In genomic region chr13:53463037-53463436, GRCm38 (mm10) we compare ENCODE assay signal across 10 mouse cellular contexts. TPM values are rescaled to one million over a fixed set of nuclear protein-coding genes. Genes with fewer than 3 reads are reported as not detected.
DNase-seq lines count a peak whose midpoint lies in the region; ATAC-seq and TF ChIP-seq lines count a peak whose summit lies in the region.
"Had no signal": no experiment of that assay in that cellular context is flagged by ENCODE, and none has a peak within 500 bp of the region (broad histone marks: within the 10 kb centered on the region; RNA-seq: fewer than 3 reads in every experiment).

No protein-coding gene starts in this region.

- ATAC-seq in heart, embryonic 13.5 days (ENCODE audit: extremely low read depth, insufficient number of reproducible peaks, low FRiP score, low TSS enrichment): no peak
- ATAC-seq in embryonic facial prominence, embryonic 14.5 days (ENCODE audit: low read depth): peak; percentile 22; the same call in 1 of the 2 replicates
- ATAC-seq in limb, embryonic 15.5 days (ENCODE audit: insufficient number of reproducible peaks, low FRiP score, low TSS enrichment, low read depth): no peak
- no peak for ATAC-seq in lung, postnatal 0 days

- H3K4me1 ChIP-seq in heart, embryonic 13.5 days: peaks cover 40% of the 10 kb centered on the region
- peaks cover 10% of the 10 kb centered on the region for H3K4me1 ChIP-seq in embryonic facial prominence, embryonic 14.5 days (ENCODE audit: control insufficient read depth, insufficient read depth, low read length)
- peaks cover 33% of the 10 kb centered on the region for H3K4me1 ChIP-seq in limb, embryonic 15.5 days
- peaks cover 4% of the 10 kb centered on the region; the same call in 1 of the 2 replicates for H3K4me1 ChIP-seq in lung, postnatal 0 days (ENCODE audit: insufficient read depth, low read depth, low read length)
- H3K4me1 ChIP-seq: liver, embryonic 13.5 days had no signal

- no peak for DNase-seq in heart, adult 18-20 months
- peak; percentile 28 for DNase-seq in embryo, embryonic 10 days (ENCODE audit: low spot score)
- no peak for DNase-seq in embryonic facial prominence, embryonic 14.5 days (ENCODE audit: low spot score)
- DNase-seq in cerebellum, adult 11-12 months: no peak
- DNase-seq in lung, postnatal 0 days (ENCODE audit: low spot score): no peak
- no peak for DNase-seq in B cell, adult 2 months
- DNase-seq: gastrocnemius, postnatal 25 days; liver, embryonic 13.5 days had no signal

- peak overlapping the region; percentile 76 for H3K9ac ChIP-seq in heart, embryonic 13.5 days
- peak overlapping the region; percentile 43; the same call in 1 of the 2 replicates for H3K9ac ChIP-seq in embryonic facial prominence, embryonic 14.5 days (ENCODE audit: low read depth, low read length)
- no peak overlapping the region for H3K9ac ChIP-seq in limb, embryonic 15.5 days
- H3K9ac ChIP-seq in lung, postnatal 0 days (replicated peaks; ENCODE audit: low read depth): no peak overlapping the region
- H3K9ac ChIP-seq: liver, embryonic 13.5 days had no signal

- H3K36me3 ChIP-seq in heart, embryonic 13.5 days: no peaks in the 10 kb centered on the region
- H3K36me3 ChIP-seq in embryonic facial prominence, embryonic 14.5 days (ENCODE audit: control insufficient read depth, insufficient read depth, low read length): no peaks in the 10 kb centered on the region
- no peaks in the 10 kb centered on the region for H3K36me3 ChIP-seq in limb, embryonic 15.5 days
- no peaks in the 10 kb centered on the region for H3K36me3 ChIP-seq in lung, postnatal 0 days (ENCODE audit: insufficient read depth, low read length)
- H3K36me3 ChIP-seq: liver, embryonic 13.5 days had no signal

- H3K4me2 ChIP-seq in heart, embryonic 13.5 days: peak overlapping the region; percentile 81
- H3K4me2 ChIP-seq in embryonic facial prominence, embryonic 14.5 days (ENCODE audit: low read depth, low read length): peak overlapping the region; percentile 79
- H3K4me2 ChIP-seq in limb, embryonic 15.5 days: peak overlapping the region; percentile 75
- H3K4me2 ChIP-seq in lung, postnatal 0 days (replicated peaks; ENCODE audit: low read depth, low read length): no peak overlapping the region

- H3K27me3 ChIP-seq in heart, embryonic 13.5 days (replicated peaks): peaks cover 92% of the 10 kb centered on the region
- peaks cover 72% of the 10 kb centered on the region for H3K27me3 ChIP-seq in embryonic facial prominence, embryonic 14.5 days (replicated peaks; ENCODE audit: control insufficient read depth, insufficient read depth, low read length)
- H3K27me3 ChIP-seq in limb, embryonic 15.5 days: peaks cover 66% of the 10 kb centered on the region
- H3K27me3 ChIP-seq in lung, postnatal 0 days (replicated peaks; ENCODE audit: insufficient read depth, low read length): peaks cover 55% of the 10 kb centered on the region

- no peak overlapping the region for H3K27ac ChIP-seq in heart, embryonic 13.5 days (replicated peaks)
- peak overlapping the region; percentile 54; the same call in 1 of the 2 replicates for H3K27ac ChIP-seq in embryonic facial prominence, embryonic 14.5 days (replicated peaks; ENCODE audit: low read depth, low read length)
- no peak overlapping the region; the same call in 1 of the 2 replicates for H3K27ac ChIP-seq in limb, embryonic 15.5 days
- no peak overlapping the region for H3K27ac ChIP-seq in lung, postnatal 0 days (ENCODE audit: low read length)
- H3K27ac ChIP-seq: liver, embryonic 13.5 days had no signal

- H3K4me3 ChIP-seq in heart, embryonic 13.5 days: peak overlapping the region; percentile 52
- H3K4me3 ChIP-seq in embryonic facial prominence, embryonic 14.5 days (ENCODE audit: low read depth, low read length): peak overlapping the region; percentile 46
- peak overlapping the region; percentile 41 for H3K4me3 ChIP-seq in limb, embryonic 15.5 days
- H3K4me3 ChIP-seq in lung, postnatal 0 days (ENCODE audit: low read depth, low read length): no peak overlapping the region

- no peak for TF ChIP-seq CTCF in lung, postnatal 0 days (IDR thresholded peaks at IDR 0.05)

- no peak for TF ChIP-seq EP300 in lung, postnatal 0 days (IDR thresholded peaks at IDR 0.05)

- no peaks in the 10 kb centered on the region for H3K9me3 ChIP-seq in heart, embryonic 13.5 days
- no peaks in the 10 kb centered on the region for H3K9me3 ChIP-seq in embryonic facial prominence, embryonic 14.5 days (ENCODE audit: control insufficient read depth, low read length)
- H3K9me3 ChIP-seq in limb, embryonic 15.5 days: no peaks in the 10 kb centered on the region
- H3K9me3 ChIP-seq in lung, postnatal 0 days (ENCODE audit: low read length): no peaks in the 10 kb centered on the region
- H3K9me3 ChIP-seq: liver, embryonic 13.5 days had no signal

- 10% methylated on average over 7 of the region's 7 CpGs for WGBS in heart, embryonic 13.5 days
- under 1% methylated on average over 7 of the region's 7 CpGs for WGBS in embryonic facial prominence, embryonic 14.5 days
- 2% methylated on average over 7 of the region's 7 CpGs for WGBS in limb, embryonic 15.5 days
- WGBS in lung, postnatal 0 days: 4% methylated on average over 7 of the region's 7 CpGs

RNA-seq across cellular contexts. Expression of gene Msx2, which starts 9.8 kb away (rescaled TPM):
- polyA plus RNA-seq in heart, embryonic 13.5 days (2015; fragmentation: Nextera tagmentation; extraction: Ambion mirVana): 3.6 and 4.4 TPM in 2 replicates
- total RNA-seq in heart, adult 18-20 months (2021): under 1 TPM; 0.36 to 0.69 TPM
- polyA plus RNA-seq in embryonic facial prominence, embryonic 14.5 days (2014; fragmentation: Nextera tagmentation; extraction: Ambion mirVana): 11.5 and 11.6 TPM in 2 replicates
- polyA plus RNA-seq in limb, embryonic 15.5 days (2015; fragmentation: Nextera tagmentation; extraction: Ambion mirVana): 22.7 and 25.4 TPM in 2 replicates
- polyA plus RNA-seq in lung, postnatal 0 days (2015; fragmentation: Nextera tagmentation; extraction: Ambion mirVana): 0.07 and 0.12 TPM in 2 replicates

Comparison
In these comparisons a context has a peak if more than half of its experiments do, and no peak if none do; other contexts are left out.
1. H3K9ac ChIP-seq: peak in heart, embryonic 13.5 days (single experiment) and embryonic facial prominence, embryonic 14.5 days (single experiment); none in limb, embryonic 15.5 days (single experiment) and lung, postnatal 0 days (single experiment).